Mouse (Mus musculus) stomach, postnatal 0 days (tissue): ENCODE measurements around the gene Pqlc3. TPM values are rescaled to one million over a fixed set of nuclear protein-coding genes. Genes with fewer than 3 reads are reported as not detected.

Experiments
- ATAC-seq: fragments of 200-750 bp; cut with Nextera tagmentation; 2 replicates; pipeline ENCODE4 v1.8.0; 2017; ENCODE audit not compliant: low FRiP score, low TSS enrichment
- DNase-seq: peaks from one replicate; pipeline ENCODE4 v3.0.0-alpha.2; 2016; ENCODE audit warnings: low spot score
- H3K27ac ChIP-seq: fragments of 300-500 bp; sonication (generic); replicated peaks from 2 replicates; pipeline ENCODE4 v1.5.1; 2014; ENCODE audit warnings: mild to moderate bottlenecking, control low read depth
- H3K27me3 ChIP-seq: fragments of 300-500 bp; sonication (generic); 2 replicates; pipeline ENCODE4 v1.6.1; 2014; ENCODE audit warnings: low read length; ENCODE audit not compliant: control insufficient read depth, insufficient read depth
- H3K36me3 ChIP-seq: fragments of 300-500 bp; sonication (generic); 2 replicates; pipeline ENCODE4 v1.6.1; 2014; ENCODE audit warnings: low read length, mixed read lengths; ENCODE audit not compliant: control insufficient read depth, insufficient read depth
- H3K4me1 ChIP-seq: fragments of 300-500 bp; sonication (generic); replicated peaks from 2 replicates; pipeline ENCODE4 v1.6.1; 2014; ENCODE audit warnings: antibody characterized with exemption; ENCODE audit not compliant: control insufficient read depth, insufficient read depth
- H3K4me2 ChIP-seq: fragments of 300-500 bp; sonication (generic); replicated peaks from 2 replicates; pipeline ENCODE4 v1.6.1; 2014; ENCODE audit warnings: low read depth, mild to moderate bottlenecking, control low read depth, moderate library complexity
- H3K4me3 ChIP-seq: fragments of 300-500 bp; sonication (generic); 2 replicates; pipeline ENCODE4 v1.5.1; 2014; ENCODE audit warnings: low read depth, low read length, control low read depth
- H3K9ac ChIP-seq: fragments of 300-500 bp; sonication (generic); 2 replicates; pipeline ENCODE4 v1.6.1; 2014; ENCODE audit warnings: mild to moderate bottlenecking, low read length, control low read depth, mixed read lengths
- H3K9me3 ChIP-seq: fragments of 300-500 bp; sonication (generic); 2 replicates; pipeline ENCODE4 v1.6.1; 2016; ENCODE audit warnings: low read length; ENCODE audit not compliant: control insufficient read depth
- CTCF ChIP-seq: IDR thresholded peaks from 2 replicates; pipeline ENCODE4 v1.5.1; 2016; ENCODE audit warnings: antibody characterized with exemption, low read depth, mild to moderate bottlenecking, moderate library complexity
- EP300 ChIP-seq: optimal IDR thresholded peaks from 2 replicates; pipeline ENCODE3; 2016; ENCODE audit warnings: antibody characterized with exemption
- WGBS: fragments of 180-500 bp; shearing (Covaris S2); extraction: QIAGEN DNeasy Blood & Tissue Kit; methylation state at CpG from one replicate; pipeline ENCODE4 v1.1.7; 2014; 5-methylcytosine and 5-hydroxymethylcytosine counted together
- polyA plus RNA-seq: library from polyadenylated mRNA; unstranded; fragments of >200 nt; fragmentation: Nextera tagmentation; extraction: Ambion mirVana; gene quantifications from 2 replicates; pipeline ENCODE4 v1.2.1, GENCODE M21; 2015

Pqlc3 gene
- polyA plus RNA-seq, 1 experiment from 2014 or later, result 22.9 TPM

DNA sequence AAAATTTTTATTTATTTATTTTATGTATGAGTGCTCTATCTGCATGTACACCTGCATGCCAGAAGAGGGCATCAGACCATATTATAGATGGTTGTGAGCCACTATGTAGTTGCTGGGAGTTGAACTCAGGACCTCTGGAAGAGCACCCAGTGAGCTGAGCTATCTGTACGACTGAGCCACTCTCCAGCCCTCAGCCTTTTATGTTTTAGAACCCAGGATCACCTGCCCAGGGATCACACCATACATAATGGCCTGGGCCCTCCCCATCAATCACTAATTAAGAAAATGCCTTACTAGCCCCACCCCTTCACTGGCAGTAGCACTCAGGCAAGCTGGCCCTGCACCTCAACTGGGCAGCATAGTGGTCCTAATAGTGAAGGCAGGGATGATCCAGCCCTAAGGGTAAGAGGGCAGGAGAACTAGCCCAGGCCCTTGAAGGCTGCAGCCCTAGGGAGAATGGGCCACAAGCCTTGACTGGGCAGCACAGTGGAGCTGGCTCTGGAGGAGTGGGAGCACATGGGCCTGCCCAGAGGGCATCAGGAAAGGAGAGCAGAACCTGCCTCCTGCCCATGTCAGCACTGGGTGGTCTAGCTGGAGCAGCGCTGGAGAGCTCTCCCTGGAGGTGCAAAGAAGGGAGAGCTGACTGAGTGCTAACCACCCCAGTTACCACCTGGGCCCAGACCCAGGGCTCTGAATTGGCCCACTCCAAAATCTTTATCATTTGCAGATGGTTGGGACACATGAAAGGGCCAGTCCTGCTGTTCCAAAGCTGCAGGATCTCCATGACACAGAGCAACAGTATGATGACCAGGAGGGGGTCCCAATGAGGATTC lies 12.1 kb upstream of the Pqlc3 start:
- H3K4me1 ChIP-seq, result no peaks in the 10 kb centered on the region
- TF ChIP-seq CTCF, result no peak
- no peak for TF ChIP-seq EP300
- H3K36me3 ChIP-seq, result no peaks in the 10 kb centered on the region
- no peak overlapping the region for H3K27ac ChIP-seq
- ATAC-seq, result no peak
- no peaks in the 10 kb centered on the region; the same call in 1 of the 2 replicates for H3K27me3 ChIP-seq
- no peaks in the 10 kb centered on the region for H3K9me3 ChIP-seq
- no peak for DNase-seq
- H3K4me2 ChIP-seq, result no peak overlapping the region
- 70% methylated on average over 2 of the region's 2 CpGs for WGBS
- H3K9ac ChIP-seq, result no peak overlapping the region
- no peak overlapping the region for H3K4me3 ChIP-seq

GRCm38 (mm10) chr12:17011100-17011870 lies 11.1 kb upstream of the Pqlc3 start, which contains the start of gene 2410004P03Rik:
TSS of gene 2410004P03Rik (minus strand) at chr12:17011727.
- H3K36me3 ChIP-seq, result no peaks in the 10 kb centered on the region
- H3K4me2 ChIP-seq, result peak within 1 kb of the TSS; percentile 64
- peak within 1 kb of the TSS; percentile 37 for H3K4me3 ChIP-seq
- no peaks in the 10 kb centered on the region; the same call in 1 of the 2 replicates for H3K27me3 ChIP-seq
- no peaks in the 10 kb centered on the region for H3K9me3 ChIP-seq
- no peak within 1 kb of the TSS for H3K27ac ChIP-seq
- DNase-seq, result peak; percentile 82
- no peaks in the 10 kb centered on the region for H3K4me1 ChIP-seq
- peak; percentile 80 for ATAC-seq
- 7% methylated on average over 29 of the region's 29 CpGs for WGBS
- TF ChIP-seq EP300, result no peak
- TF ChIP-seq CTCF, result peak; percentile 91
- H3K9ac ChIP-seq, result 0 out of 2 replicates have a peak within 1 kb of the TSS, but pooled peaks have one; percentile 13

GRCm38 (mm10) chr12:17009466-17009865 lies 9.3 kb upstream of the Pqlc3 start:
- TF ChIP-seq CTCF (peak; percentile 30; the same call in 1 of the 2 replicates), EP300 (no peak)
- ATAC-seq, result no peak
- Histone ChIP-seq H3K9me3 (no peaks in the 10 kb centered on the region), H3K36me3 (no peaks in the 10 kb centered on the region), H3K27ac (no peak overlapping the region), H3K4me2 (no peak overlapping the region), H3K4me1 (no peaks in the 10 kb centered on the region), H3K4me3 (no peak overlapping the region), H3K9ac (no peak overlapping the region), H3K27me3 (no peaks in the 10 kb centered on the region; the same call in 1 of the 2 replicates)
- 96% methylated on average over 6 of the region's 6 CpGs for WGBS
- no peak for DNase-seq

GRCm38 (mm10) chr12:17001211-17001610 lies 1.0 kb upstream of the Pqlc3 start:
- no peak for ATAC-seq
- H3K4me2 ChIP-seq, result no peak overlapping the region
- no peaks in the 10 kb centered on the region; the same call in 1 of the 2 replicates for H3K36me3 ChIP-seq
- no peaks in the 10 kb centered on the region for H3K4me1 ChIP-seq
- DNase-seq, result no peak
- WGBS, result 51% methylated on average over 4 of the region's 4 CpGs
- H3K4me3 ChIP-seq, result no peak overlapping the region
- H3K27me3 ChIP-seq, result no peaks in the 10 kb centered on the region
- H3K27ac ChIP-seq, result no peak overlapping the region
- no peak overlapping the region for H3K9ac ChIP-seq
- H3K9me3 ChIP-seq, result no peaks in the 10 kb centered on the region
- TF ChIP-seq EP300 (no peak), CTCF (no peak)

- no peaks in the 10 kb centered on the region for H3K27me3 ChIP-seq
- H3K9me3 ChIP-seq, result no peaks in the 10 kb centered on the region
- ATAC-seq (no peak), DNase-seq (no peak)
- H3K4me1 ChIP-seq, result no peaks in the 10 kb centered on the region
- H3K4me2 ChIP-seq, result no peak overlapping the region; the same call in 1 of the 2 replicates
- no peak overlapping the region for H3K4me3 ChIP-seq
- H3K27ac ChIP-seq, result no peak overlapping the region
- WGBS, result 52% methylated on average over 6 of the region's 6 CpGs
- no peaks in the 10 kb centered on the region; the same call in 1 of the 2 replicates for H3K36me3 ChIP-seq
- TF ChIP-seq EP300, result no peak
- no peak for TF ChIP-seq CTCF
- no peak overlapping the region for H3K9ac ChIP-seq
Measured at GRCm38 (mm10) chr12:17000628-17001027, 420 bp upstream of the Pqlc3 start.
